Mouse (Mus musculus): ENCODE data around the gene Shf. TPM values are rescaled to one million over a fixed set of nuclear protein-coding genes. Genes with fewer than 3 reads are reported as not detected.
A peak's percentile ranks its signal among the peaks of the same experiment; 100 is the strongest.

The Shf gene
- polyA plus RNA-seq, 1 experiment from 2014 or later, result 3.5 TPM

- ATAC-seq (ENCODE audit: low FRiP score, low TSS enrichment), result no peak
- H3K9ac ChIP-seq (ENCODE audit: low read depth, low read length), result no peak overlapping the region
- peaks cover 8% of the 10 kb centered on the region for H3K27me3 ChIP-seq (ENCODE audit: control insufficient read depth, insufficient read depth, low read length)
- H3K9me3 ChIP-seq (ENCODE audit: control insufficient read depth, low read length), result no peaks in the 10 kb centered on the region
- H3K36me3 ChIP-seq (ENCODE audit: control insufficient read depth, insufficient read depth, low read length), result no peaks in the 10 kb centered on the region
- H3K4me1 ChIP-seq (ENCODE audit: control insufficient read depth, insufficient read depth, low read length), result peaks cover 11% of the 10 kb centered on the region
- no peak overlapping the region for H3K27ac ChIP-seq (ENCODE audit: low read depth, low read length)
- WGBS, result 85% methylated on average over 1 of the region's 1 CpGs
- no peak overlapping the region for H3K4me2 ChIP-seq (replicated peaks; ENCODE audit: low read depth, low read length)
- H3K4me3 ChIP-seq (ENCODE audit: low read length), result no peak overlapping the region
Observed at GRCm38 (mm10) chr2:122372541-122372940, 3.6 kb upstream of the Shf start.

DNA sequence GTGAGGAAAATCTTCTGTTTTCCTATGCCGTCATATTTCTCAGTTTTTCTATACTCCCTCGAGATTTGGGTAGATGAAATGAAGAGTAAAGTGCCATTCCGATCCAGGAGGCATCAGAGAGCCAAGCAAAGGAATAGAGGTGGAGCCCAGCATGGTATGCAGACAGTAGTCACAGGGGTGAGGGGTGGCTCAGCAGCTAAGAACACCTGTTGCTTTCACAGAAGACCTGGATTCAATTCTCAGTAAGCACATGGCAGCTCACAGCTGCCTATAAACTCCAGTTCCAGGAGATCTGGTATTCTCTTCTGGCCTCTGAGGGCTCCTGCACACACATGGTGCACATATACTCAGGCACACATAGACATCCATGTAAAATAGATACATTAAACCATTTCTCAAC is 3.1 kb upstream of the Shf start:
- no peak overlapping the region for H3K4me2 ChIP-seq (replicated peaks; ENCODE audit: low read depth, low read length)
- 66% methylated on average over 3 of the region's 3 CpGs for WGBS
- H3K9ac ChIP-seq (ENCODE audit: low read depth, low read length), result no peak overlapping the region
- H3K4me3 ChIP-seq (ENCODE audit: low read length), result no peak overlapping the region
- H3K27ac ChIP-seq (ENCODE audit: low read depth, low read length), result no peak overlapping the region
- H3K27me3 ChIP-seq (ENCODE audit: control insufficient read depth, insufficient read depth, low read length), result peaks cover 8% of the 10 kb centered on the region
- H3K4me1 ChIP-seq (ENCODE audit: control insufficient read depth, insufficient read depth, low read length), result peaks cover 16% of the 10 kb centered on the region
- H3K9me3 ChIP-seq (ENCODE audit: control insufficient read depth, low read length), result no peaks in the 10 kb centered on the region
- H3K36me3 ChIP-seq (ENCODE audit: control insufficient read depth, insufficient read depth, low read length), result no peaks in the 10 kb centered on the region
- ATAC-seq (ENCODE audit: low FRiP score, low TSS enrichment), result no peak

DNA sequence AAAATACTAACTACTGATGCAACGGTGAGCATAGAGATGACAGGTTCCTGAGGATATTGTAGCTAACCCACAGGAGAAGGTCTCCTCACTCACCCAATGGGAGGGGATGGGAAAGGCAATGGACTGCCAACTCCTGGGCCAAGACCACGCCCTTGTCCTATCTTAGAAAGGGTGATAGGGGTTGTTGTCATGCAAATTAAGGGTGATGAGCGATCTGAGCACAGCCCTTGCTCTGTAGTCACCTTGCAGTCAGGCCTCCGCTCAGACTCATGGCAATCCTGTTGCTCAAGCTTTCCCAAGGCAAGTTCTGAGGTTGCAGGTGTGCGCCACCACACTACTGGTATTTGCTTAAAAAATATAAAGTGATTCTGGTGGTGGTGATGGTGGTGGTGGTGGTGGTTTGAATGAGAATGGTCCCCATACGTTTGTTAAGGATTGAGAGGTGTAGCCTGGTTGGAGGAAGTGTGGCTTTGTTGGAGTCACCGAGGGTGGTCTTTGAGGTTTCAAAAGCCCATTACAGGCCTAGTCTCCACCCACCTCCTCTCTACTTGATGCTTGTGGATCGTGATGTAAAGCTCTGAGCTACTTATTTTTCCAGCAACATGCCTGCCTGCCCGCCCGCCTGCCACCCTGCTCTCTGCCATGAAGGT is 1.3 kb upstream of the Shf start:
- no peaks in the 10 kb centered on the region for H3K36me3 ChIP-seq (ENCODE audit: control insufficient read depth, insufficient read depth, low read length)
- H3K4me3 ChIP-seq (ENCODE audit: low read length), result no peak overlapping the region
- peaks cover 25% of the 10 kb centered on the region for H3K4me1 ChIP-seq (ENCODE audit: control insufficient read depth, insufficient read depth, low read length)
- peaks cover 8% of the 10 kb centered on the region for H3K27me3 ChIP-seq (ENCODE audit: control insufficient read depth, insufficient read depth, low read length)
- 38% methylated on average over 10 of the region's 10 CpGs for WGBS
- H3K27ac ChIP-seq (ENCODE audit: low read depth, low read length), result no peak overlapping the region
- no peaks in the 10 kb centered on the region for H3K9me3 ChIP-seq (ENCODE audit: control insufficient read depth, low read length)
- no peak for ATAC-seq (ENCODE audit: low FRiP score, low TSS enrichment)
- H3K9ac ChIP-seq (ENCODE audit: low read depth, low read length), result no peak overlapping the region
- no peak overlapping the region for H3K4me2 ChIP-seq (replicated peaks; ENCODE audit: low read depth, low read length)

DNA sequence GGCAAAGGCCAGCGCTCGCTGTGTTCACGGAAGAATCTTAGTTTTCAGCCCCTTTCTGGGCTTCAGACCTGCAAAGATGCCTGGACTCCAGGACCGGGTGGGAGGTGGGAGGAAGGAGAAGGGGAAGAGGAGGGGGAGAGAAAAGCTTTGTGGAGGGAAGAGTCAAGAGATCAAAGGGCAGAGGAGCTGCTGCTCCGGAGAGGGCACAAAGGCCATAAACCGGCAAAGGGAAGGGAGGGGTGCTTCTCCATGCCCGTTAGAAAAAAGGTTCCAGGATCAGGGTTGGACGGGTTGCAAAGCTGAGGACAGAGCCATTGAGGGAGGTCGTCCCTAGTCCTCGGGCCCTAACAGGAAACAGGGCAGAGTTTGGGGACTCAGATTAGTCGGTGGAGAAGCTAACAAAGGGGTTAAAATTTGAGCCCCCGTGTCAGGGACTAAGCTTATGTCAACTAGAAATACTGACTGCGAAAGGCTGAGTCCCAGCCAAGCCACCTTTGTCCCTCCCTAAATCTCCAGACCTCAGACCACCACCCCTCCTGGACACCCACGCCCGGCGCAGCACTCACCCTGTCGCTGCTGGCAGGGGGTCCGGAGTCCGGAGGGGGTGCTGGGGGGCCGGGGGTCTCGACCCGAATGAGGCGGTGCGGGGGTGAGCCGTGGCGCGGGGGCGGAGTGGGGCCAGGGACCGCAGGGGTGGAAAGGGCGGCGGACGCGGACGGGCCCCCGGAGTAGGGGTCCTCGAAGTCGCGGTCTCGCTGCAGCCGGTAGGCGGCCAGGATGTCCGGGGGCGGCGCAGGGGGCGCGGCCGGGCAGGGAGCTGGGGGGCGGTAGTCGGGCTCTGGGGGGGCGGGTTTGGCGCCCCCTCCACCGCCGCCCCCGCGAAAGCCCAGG is 636 bp downstream of the Shf start:
- Histone ChIP-seq H3K9me3 (ENCODE audit: control insufficient read depth, low read length) (no peaks in the 10 kb centered on the region), H3K4me3 (ENCODE audit: low read length) (peak overlapping the region; percentile 87), H3K27ac (ENCODE audit: low read depth, low read length) (peak overlapping the region; percentile 37; the same call in 1 of the 2 replicates), H3K27me3 (ENCODE audit: control insufficient read depth, insufficient read depth, low read length) (peaks cover 8% of the 10 kb centered on the region), H3K36me3 (ENCODE audit: control insufficient read depth, insufficient read depth, low read length) (no peaks in the 10 kb centered on the region), H3K4me2 (replicated peaks; ENCODE audit: low read depth, low read length) (peak overlapping the region; percentile 88), H3K9ac (ENCODE audit: low read depth, low read length) (peak overlapping the region; percentile 85), H3K4me1 (ENCODE audit: control insufficient read depth, insufficient read depth, low read length) (peaks cover 25% of the 10 kb centered on the region)
- WGBS, result under 1% methylated on average over 42 of the region's 55 CpGs
- peak; percentile 68 for ATAC-seq (ENCODE audit: low FRiP score, low TSS enrichment)

DNA sequence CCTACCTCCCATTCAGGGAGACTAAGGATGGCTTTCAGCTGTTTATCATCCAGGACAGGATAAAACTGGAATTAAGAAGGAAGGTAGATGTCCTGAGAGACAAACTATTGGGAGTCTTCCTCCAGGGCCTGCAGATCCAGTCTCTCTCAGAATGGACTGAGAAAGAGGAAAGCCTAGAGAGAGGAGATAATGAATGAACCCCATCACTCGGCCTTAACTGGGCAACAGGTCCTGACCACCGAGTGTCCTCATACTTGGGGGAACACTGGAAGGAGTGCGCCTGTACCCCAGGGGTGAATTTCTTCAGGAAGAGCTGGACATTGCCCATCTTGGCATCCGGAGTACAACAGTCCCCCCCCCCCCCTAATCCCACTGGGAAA is 1.3 kb downstream of the Shf start:
- peak overlapping the region; percentile 85; the same call in 1 of the 2 replicates for H3K9ac ChIP-seq (ENCODE audit: low read depth, low read length)
- no peak for ATAC-seq (ENCODE audit: low FRiP score, low TSS enrichment)
- peaks cover 8% of the 10 kb centered on the region for H3K27me3 ChIP-seq (ENCODE audit: control insufficient read depth, insufficient read depth, low read length)
- no peaks in the 10 kb centered on the region for H3K9me3 ChIP-seq (ENCODE audit: control insufficient read depth, low read length)
- no peak overlapping the region for H3K27ac ChIP-seq (ENCODE audit: low read depth, low read length)
- peak overlapping the region; percentile 88 for H3K4me2 ChIP-seq (replicated peaks; ENCODE audit: low read depth, low read length)
- H3K4me3 ChIP-seq (ENCODE audit: low read length), result peak overlapping the region; percentile 87
- H3K36me3 ChIP-seq (ENCODE audit: control insufficient read depth, insufficient read depth, low read length), result no peaks in the 10 kb centered on the region
- WGBS, result 9% methylated on average over 4 of the region's 4 CpGs
- H3K4me1 ChIP-seq (ENCODE audit: control insufficient read depth, insufficient read depth, low read length), result peaks cover 25% of the 10 kb centered on the region

- Histone ChIP-seq H3K9me3 (ENCODE audit: control insufficient read depth, low read length) (no peaks in the 10 kb centered on the region), H3K9ac (ENCODE audit: low read depth, low read length) (peak overlapping the region; percentile 85; the same call in 1 of the 2 replicates), H3K27me3 (ENCODE audit: control insufficient read depth, insufficient read depth, low read length) (peaks cover 6% of the 10 kb centered on the region), H3K27ac (ENCODE audit: low read depth, low read length) (no peak overlapping the region), H3K4me1 (ENCODE audit: control insufficient read depth, insufficient read depth, low read length) (peaks cover 25% of the 10 kb centered on the region), H3K36me3 (ENCODE audit: control insufficient read depth, insufficient read depth, low read length) (no peaks in the 10 kb centered on the region), H3K4me3 (ENCODE audit: low read length) (peak overlapping the region; percentile 87; the same call in 1 of the 2 replicates), H3K4me2 (replicated peaks; ENCODE audit: low read depth, low read length) (peak overlapping the region; percentile 88)
- ATAC-seq (ENCODE audit: low FRiP score, low TSS enrichment), result no peak
- WGBS, result 24% methylated on average over 4 of the region's 4 CpGs
Observed at GRCm38 (mm10) chr2:122367181-122367580, 1.8 kb downstream of the Shf start.

DNA sequence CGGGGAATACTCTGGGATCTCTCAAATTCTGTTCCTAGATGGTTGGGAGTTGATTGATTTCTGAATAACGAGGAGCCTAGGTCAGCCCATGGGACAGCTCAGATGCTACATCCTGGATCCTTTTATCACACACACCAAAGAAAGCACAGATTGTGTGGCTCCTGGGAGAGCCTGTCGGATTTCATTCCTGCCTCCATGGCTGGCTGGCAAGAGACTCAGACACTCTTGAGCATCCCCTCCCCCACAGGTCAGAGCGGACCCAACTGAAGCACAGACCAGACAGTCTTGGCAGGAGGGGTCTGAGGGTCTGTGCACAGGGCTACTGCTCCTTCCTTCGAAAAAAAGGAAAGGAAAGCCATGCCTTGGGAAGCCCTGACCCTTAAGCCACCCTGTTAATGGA is 2.3 kb downstream of the Shf start:
- peaks cover 25% of the 10 kb centered on the region for H3K4me1 ChIP-seq (ENCODE audit: control insufficient read depth, insufficient read depth, low read length)
- no peak overlapping the region for H3K4me3 ChIP-seq (ENCODE audit: low read length)
- H3K4me2 ChIP-seq (replicated peaks; ENCODE audit: low read depth, low read length), result peak overlapping the region; percentile 88
- no peaks in the 10 kb centered on the region for H3K9me3 ChIP-seq (ENCODE audit: control insufficient read depth, low read length)
- H3K9ac ChIP-seq (ENCODE audit: low read depth, low read length), result peak overlapping the region; percentile 23; the same call in 1 of the 2 replicates
- no peak overlapping the region for H3K27ac ChIP-seq (ENCODE audit: low read depth, low read length)
- no peaks in the 10 kb centered on the region for H3K36me3 ChIP-seq (ENCODE audit: control insufficient read depth, insufficient read depth, low read length)
- H3K27me3 ChIP-seq (ENCODE audit: control insufficient read depth, insufficient read depth, low read length), result peaks cover 3% of the 10 kb centered on the region; the same call in 1 of the 2 replicates
- no peak for ATAC-seq (ENCODE audit: low FRiP score, low TSS enrichment)
- 30% methylated on average over 5 of the region's 5 CpGs for WGBS

- no peaks in the 10 kb centered on the region for H3K36me3 ChIP-seq (ENCODE audit: control insufficient read depth, insufficient read depth, low read length)
- peaks cover 25% of the 10 kb centered on the region for H3K4me1 ChIP-seq (ENCODE audit: control insufficient read depth, insufficient read depth, low read length)
- no peak overlapping the region; the same call in 1 of the 2 replicates for H3K4me2 ChIP-seq (replicated peaks; ENCODE audit: low read depth, low read length)
- no peak overlapping the region for H3K4me3 ChIP-seq (ENCODE audit: low read length)
- H3K27me3 ChIP-seq (ENCODE audit: control insufficient read depth, insufficient read depth, low read length), result peaks cover 3% of the 10 kb centered on the region; the same call in 1 of the 2 replicates
- H3K27ac ChIP-seq (ENCODE audit: low read depth, low read length), result no peak overlapping the region
- 75% methylated on average over 3 of the region's 3 CpGs for WGBS
- H3K9me3 ChIP-seq (ENCODE audit: control insufficient read depth, low read length), result no peaks in the 10 kb centered on the region
- ATAC-seq (ENCODE audit: low FRiP score, low TSS enrichment), result no peak
- no peak overlapping the region for H3K9ac ChIP-seq (ENCODE audit: low read depth, low read length)
Observed at GRCm38 (mm10) chr2:122366039-122366438, 2.9 kb downstream of the Shf start.

All from kidney, embryonic 14.5 days (tissue).